Mouse (Mus musculus) adrenal gland, postnatal 4 days (tissue): ENCODE data around the gene Gm11639. TPM values are rescaled to one million over a fixed set of nuclear protein-coding genes. Genes with fewer than 3 reads are reported as not detected.

Source experiments
- DNase-seq, 2 experiments: peaks; one replicate each; pipeline ENCODE4 v3.0.0; 2021 to 2022; ENCODE audit warnings: low spot score in 2 of 2, mixed read lengths in 2 of 2
- total RNA-seq, 2 experiments: library from RNA; stranded (reverse); gene quantifications; 2 replicates each; pipeline ENCODE4 v1.2.3; 2021

Gm11639 gene
- total RNA-seq, 2 experiments from 2014 or later = 0.06 to 0.11 TPM

DNA sequence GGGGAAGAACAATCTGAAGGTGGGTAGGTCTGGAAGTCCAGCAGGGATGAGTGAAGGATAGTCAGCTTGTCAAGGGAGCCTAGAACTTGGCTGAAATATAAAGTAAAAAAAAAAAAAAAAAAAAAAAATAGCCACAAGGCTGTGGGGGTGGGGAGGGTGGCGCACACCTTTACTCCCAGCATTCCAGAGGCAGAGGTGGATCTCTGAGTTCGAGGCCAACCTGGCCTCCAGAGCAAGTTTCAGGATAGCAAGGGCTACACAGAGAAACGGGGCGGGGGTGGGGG is 466.5 kb downstream of the Gm11639 start:
- DNase-seq = no peak

DNA sequence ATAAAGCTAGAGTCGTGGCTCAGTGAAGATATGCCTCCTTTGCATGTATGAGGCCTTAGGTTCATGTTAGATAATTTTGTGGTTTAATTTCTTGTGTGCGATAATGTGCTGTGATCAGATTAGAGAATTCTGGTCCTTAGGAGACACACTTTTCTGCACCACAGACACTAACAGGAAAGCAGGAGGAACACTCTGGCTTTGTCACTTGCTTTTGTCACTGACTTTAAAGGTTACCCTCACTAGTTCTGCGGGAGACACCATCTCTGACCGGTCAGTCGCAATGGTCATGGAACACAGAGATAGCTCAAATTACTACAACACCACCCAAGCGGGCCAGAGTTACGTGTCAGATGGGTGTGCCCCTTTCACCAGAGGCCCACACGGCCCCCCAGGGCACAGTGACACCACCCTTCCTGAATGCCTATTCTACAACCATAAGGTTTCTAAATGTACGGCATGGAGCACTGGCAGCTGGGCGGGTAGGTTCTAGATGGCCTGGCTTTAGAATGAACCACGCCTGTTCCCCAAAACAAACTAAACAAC is 466.9 kb downstream of the Gm11639 start:
- no peak for DNase-seq

DNA sequence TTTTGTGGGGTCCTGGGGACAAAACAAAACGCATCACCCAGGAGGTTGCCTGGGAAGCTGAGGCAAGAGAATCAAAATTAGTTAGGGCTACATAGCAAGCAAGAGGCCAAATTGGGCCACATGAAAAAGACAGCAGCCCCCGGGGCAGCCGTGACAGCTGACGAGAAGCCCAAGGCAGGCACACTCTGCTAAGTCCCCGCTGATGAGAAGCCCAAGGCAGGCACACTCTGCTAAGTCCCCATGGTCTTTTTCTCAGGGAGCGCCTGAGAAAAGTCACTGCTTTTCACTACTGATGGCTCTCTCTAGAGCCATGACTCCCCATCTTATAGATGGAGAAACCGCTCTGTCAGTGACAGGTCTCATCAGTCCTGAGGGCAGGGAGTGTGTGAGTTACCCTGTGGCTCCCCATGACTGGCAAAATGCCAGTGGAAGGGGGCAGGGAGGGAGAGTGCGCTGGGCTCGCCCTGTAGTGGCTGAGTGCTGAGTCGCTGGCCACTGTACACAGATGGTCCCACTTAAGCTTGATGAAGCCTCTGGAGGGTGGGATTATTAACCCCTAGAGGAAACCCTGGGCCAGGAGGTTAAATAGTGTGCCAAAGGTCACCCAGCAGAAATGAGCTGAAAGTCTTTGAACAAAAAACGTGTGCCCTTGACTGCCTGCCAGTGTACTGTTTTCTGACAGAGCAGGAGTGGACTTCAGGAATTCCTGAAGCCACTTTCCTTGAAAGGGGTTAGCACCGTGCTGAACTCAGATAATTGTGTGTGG is 467.7 kb downstream of the Gm11639 start:
- DNase-seq = peak; percentile 32 to 56

DNA sequence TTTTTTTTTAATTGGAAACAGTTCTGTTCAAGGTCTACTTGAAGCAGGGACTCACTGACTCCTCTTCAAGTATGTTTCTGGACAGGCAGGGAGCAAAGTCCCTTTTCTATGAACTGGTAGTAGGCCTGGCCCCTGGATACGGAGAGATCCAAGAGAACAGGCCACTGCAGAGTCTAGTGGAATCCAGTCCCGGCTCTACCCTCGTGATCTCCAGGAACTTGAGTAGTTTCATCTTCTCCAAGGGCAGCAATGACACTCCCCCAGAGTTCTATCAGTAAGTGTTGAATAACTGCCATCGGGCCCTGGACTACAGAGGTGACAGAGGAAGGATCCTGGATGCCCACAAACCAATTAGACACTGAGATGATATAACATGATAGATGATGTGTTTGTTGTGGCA is 470.4 kb downstream of the Gm11639 start:
- DNase-seq = no peak

DNA sequence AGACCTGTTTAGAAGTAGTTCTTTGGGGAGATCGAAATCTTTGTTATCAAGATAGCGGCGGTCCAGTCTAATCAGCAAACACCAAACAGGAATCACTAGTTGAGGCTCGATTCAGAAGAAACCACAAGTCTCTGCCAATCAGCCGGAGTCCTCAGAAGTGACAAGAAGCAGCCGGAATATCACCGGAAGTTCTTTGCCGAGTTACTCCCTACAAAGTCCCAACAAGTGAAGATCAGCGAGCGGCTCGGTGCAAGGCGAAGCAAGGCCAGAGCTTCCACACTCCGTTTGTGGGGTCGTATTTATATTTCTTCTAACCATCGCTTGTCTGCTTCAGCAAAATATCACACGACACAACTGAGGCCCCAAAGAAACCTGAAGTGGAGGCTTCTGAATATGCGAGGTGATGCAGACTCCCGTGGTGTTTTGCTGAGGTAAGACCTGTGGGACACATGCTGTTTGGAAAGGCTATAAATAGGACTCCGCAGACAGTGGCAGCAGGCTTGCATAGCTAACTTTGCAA is 471.3 kb downstream of the Gm11639 start:
- DNase-seq = no peak

DNA sequence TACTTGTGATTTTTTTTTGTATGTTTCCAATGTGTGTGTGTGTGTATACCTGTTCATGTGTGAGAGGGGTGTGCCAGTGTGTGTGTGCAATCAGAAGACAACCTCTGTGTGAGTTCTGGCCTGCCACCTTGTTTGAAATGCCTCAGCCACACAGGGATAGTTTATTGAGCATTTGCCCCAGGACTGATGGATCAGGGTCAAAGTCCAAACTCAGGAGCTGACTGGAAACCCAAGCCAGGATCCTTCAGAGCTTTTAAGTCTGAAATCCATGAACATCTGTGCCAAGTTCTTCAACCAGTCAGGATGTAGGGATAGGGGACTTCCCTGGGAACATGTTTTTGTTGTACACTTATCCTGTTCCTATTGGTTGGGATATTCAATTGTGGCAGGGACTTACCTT is 472.5 kb downstream of the Gm11639 start:
- no peak for DNase-seq

DNA sequence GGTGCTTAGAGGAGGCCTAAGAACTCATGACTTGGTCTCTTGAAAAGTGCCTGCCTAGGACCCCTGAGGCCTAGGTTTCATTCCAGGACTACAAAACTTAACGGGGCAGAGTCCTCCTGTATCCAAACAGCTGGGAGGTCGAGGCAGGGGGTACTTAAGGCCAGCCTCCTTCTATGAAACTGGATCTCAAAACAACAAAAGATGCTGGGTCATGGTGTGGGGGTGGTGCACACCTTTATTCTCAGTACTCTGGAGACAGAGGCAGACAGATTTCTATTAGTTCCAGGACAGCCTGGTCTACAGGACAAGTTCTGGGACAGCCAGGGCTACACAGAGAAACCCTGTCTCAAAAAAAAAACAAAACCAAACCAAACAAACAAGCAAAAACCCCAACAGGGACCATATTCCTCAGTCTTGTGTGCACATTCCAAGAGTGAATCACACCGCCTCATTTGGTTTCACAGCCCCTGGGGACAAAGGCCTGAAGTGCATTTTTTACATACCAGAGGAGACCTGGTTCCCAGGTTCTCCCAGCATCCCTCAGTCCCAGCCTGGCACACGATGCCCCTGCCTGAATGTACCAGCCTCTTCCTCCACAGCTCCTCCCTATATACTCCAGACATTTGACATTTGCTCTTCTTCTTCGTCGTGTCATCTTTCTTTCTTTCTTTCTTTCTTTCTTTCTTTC is 474.3 kb downstream of the Gm11639 start:
- DNase-seq = no peak

DNA sequence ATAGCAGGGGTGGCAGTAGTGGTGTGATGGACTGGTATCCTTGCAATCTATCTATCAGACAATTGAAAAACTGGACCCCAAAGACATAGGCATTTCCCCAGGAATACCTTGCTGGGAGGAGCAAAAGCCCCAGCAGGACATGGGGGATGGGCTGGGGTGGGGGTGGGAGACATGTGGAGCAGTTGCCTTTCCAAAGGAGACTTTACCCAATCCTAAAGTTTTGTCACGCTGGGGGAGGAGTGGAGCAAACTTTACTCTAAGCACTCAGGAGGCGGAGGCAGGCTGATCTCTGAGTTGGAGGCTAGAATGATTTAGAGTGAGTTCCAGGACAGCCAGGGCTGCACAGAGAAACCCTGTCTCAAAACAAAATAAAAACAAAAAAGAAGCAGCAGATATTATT is 475.9 kb downstream of the Gm11639 start:
- no peak for DNase-seq

DNA sequence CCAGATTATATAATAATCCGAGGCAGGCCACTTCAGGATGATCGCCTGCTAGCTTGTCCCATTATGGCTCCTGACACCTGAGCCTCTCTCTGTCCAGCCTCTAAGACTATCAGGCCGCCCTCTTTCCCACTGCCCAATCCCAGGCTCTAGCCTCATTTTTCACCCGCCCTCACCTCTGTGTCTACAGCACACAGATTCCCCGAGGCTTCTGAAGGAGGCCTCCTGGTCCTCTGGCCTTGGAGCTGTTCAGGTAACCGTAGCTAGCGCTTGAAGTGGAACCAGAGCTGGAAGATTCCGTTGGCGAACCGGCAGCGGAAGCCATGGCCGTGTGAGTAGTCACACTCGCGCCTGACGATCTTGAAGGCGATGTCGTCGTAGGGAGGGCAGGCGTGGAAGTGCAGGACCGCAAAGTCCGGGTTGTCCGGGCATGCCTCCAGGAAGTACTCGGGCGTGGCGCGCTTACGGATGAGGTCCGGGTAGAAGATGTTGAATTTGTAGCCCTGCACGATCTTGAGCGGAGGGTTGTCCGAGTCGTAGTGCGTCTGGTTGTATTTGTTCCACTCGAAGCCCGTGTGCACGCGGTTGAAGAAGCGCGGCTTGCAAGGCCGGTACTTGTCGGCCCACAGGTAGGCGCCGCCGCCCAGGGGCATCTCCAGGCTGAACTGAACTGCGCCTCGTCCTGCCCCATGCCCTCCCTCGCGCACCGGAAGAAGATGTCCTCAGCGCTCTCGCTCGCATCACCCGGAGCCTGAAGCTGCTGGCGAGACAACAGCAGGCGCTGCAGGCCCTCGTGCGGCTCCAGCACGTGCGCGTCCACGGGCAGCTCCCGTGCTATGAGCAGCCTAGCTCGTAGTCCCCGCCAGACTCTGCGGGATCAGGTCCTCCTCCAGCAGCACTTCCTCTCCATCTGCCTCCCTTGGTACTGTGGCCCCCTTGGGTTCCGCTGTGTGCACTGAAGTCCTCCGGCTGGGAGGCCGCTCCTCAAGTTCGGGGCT is 479.3 kb downstream of the Gm11639 start:
- DNase-seq = no peak

DNA sequence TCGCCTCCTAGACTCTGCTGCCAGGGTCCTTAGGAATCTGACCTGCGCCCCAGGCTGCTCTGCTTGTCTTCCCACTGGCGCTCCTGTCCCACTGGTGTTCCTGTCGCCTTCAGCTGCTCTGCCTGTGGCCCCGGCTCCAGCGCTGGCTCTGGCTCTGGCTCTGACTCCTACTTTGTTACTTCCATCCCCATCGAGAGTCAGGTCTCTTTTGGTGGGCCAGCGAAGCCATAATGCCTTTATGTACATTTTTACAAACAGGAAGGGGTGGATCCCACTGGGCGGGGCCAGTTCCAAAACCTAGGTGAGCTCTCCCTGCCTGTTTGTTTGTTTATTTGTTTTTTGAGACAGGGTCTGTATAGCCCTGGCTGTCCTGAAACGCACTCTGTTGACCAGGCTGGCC is 481.3 kb downstream of the Gm11639 start:
- DNase-seq = no peak

Other genes starting within 250 kb of the Gm11639 start
- gene Kansl1, start 216.8 kb upstream of the Gm11639 start, total RNA-seq = 10 to 100 TPM; 63.3 to 63.6 TPM
- 10 to 100 TPM; 62.1 to 64.1 TPM for gene Cdc27, start 135.1 kb upstream of the Gm11639 start, total RNA-seq
- gene Myl4, start 135.0 kb upstream of the Gm11639 start, total RNA-seq = 10 to 100 TPM in 1 of 2 experiments, 1 to 10 TPM in 1; 5.4 to 15.4 TPM
- 10 to 100 TPM; 12.9 to 16.6 TPM for gene Itgb3, start 77.7 kb upstream of the Gm11639 start, total RNA-seq